Mouse (Mus musculus): ENCODE data around the gene Usp30. TPM values are rescaled to one million over a fixed set of nuclear protein-coding genes. Genes with fewer than 3 reads are reported as not detected.

Usp30 gene
- 32.8 and 35.0 TPM in 2 replicates for polyA plus RNA-seq (2012; rRNA removed)

GRCm38 (mm10) chr5:114065161-114065560, at the start of gene Usp30:
Usp30 (plus strand) TSS chr5:114065461.
- DNase-seq (ENCODE audit: low read depth) = no peak

- no peak for DNase-seq (ENCODE audit: low read depth)
These were observed 40.9 kb upstream of the Usp30 start for GRCm38 (mm10) chr5:114024390-114024789.

- DNase-seq (ENCODE audit: low read depth) = no peak
These were observed 40.4 kb upstream of the Usp30 start for GRCm38 (mm10) chr5:114024885-114025284.

- no peak for DNase-seq (ENCODE audit: low read depth)
These were observed 37.9 kb upstream of the Usp30 start for GRCm38 (mm10) chr5:114027217-114027944.

- DNase-seq (ENCODE audit: low read depth) = no peak
These were observed 37.1 kb upstream of the Usp30 start for GRCm38 (mm10) chr5:114028111-114028510.

- DNase-seq (ENCODE audit: low read depth) = no peak
These were observed 34.6 kb upstream of the Usp30 start for GRCm38 (mm10) chr5:114030652-114031051.

GRCm38 (mm10) chr5:114032161-114032763, 33.0 kb upstream of the Usp30 start:
- no peak for DNase-seq (ENCODE audit: low read depth)

GRCm38 (mm10) chr5:114034393-114034792, 30.9 kb upstream of the Usp30 start:
- DNase-seq (ENCODE audit: low read depth) = no peak

GRCm38 (mm10) chr5:114035111-114035510, 30.1 kb upstream of the Usp30 start:
- no peak for DNase-seq (ENCODE audit: low read depth)

- no peak for DNase-seq (ENCODE audit: low read depth)
These were observed 24.8 kb upstream of the Usp30 start for GRCm38 (mm10) chr5:114040508-114040907.

GRCm38 (mm10) chr5:114040911-114041310, 24.4 kb upstream of the Usp30 start:
- no peak for DNase-seq (ENCODE audit: low read depth)

- DNase-seq (ENCODE audit: low read depth) = no peak
These were observed 23.8 kb upstream of the Usp30 start for GRCm38 (mm10) chr5:114041327-114041930.

GRCm38 (mm10) chr5:114043800-114044199, 21.5 kb upstream of the Usp30 start:
- DNase-seq (ENCODE audit: low read depth) = no peak

- no peak for DNase-seq (ENCODE audit: low read depth)
These were observed 20.1 kb upstream of the Usp30 start for GRCm38 (mm10) chr5:114045134-114045533.

- no peak for DNase-seq (ENCODE audit: low read depth)
These were observed 19.1 kb upstream of the Usp30 start for GRCm38 (mm10) chr5:114046151-114046550.

GRCm38 (mm10) chr5:114046604-114047003, 18.7 kb upstream of the Usp30 start:
- no peak for DNase-seq (ENCODE audit: low read depth)

- DNase-seq (ENCODE audit: low read depth) = no peak
These were observed 18.1 kb upstream of the Usp30 start for GRCm38 (mm10) chr5:114047182-114047581.

- DNase-seq (ENCODE audit: low read depth) = no peak
These were observed 16.4 kb upstream of the Usp30 start for GRCm38 (mm10) chr5:114048731-114049308.

- peak; percentile 0 for DNase-seq (ENCODE audit: low read depth)
These were observed 13.0 kb upstream of the Usp30 start for GRCm38 (mm10) chr5:114052246-114052761.

- no peak for DNase-seq (ENCODE audit: low read depth)
These were observed 8.0 kb upstream of the Usp30 start for GRCm38 (mm10) chr5:114057129-114057731.

- no peak for DNase-seq (ENCODE audit: low read depth)
These were observed 3.6 kb upstream of the Usp30 start for GRCm38 (mm10) chr5:114061675-114062074.

GRCm38 (mm10) chr5:114063958-114064357, 1.3 kb upstream of the Usp30 start:
- DNase-seq (ENCODE audit: low read depth) = no peak

All from gonadal fat pad, adult 2 months (tissue).